Mouse (Mus musculus): ENCODE results near the gene Fam234a. TPM values are rescaled to one million over a fixed set of nuclear protein-coding genes. Genes with fewer than 3 reads are reported as not detected.
"Not testable (repeated sequence)": the region's sequence is repeated elsewhere in the genome, so short reads cannot be mapped to it uniquely, and the experiment has no call there.

Fam234a gene
- polyA plus RNA-seq, 1 experiment from 2014 or later, result 51.1 TPM

DNA sequence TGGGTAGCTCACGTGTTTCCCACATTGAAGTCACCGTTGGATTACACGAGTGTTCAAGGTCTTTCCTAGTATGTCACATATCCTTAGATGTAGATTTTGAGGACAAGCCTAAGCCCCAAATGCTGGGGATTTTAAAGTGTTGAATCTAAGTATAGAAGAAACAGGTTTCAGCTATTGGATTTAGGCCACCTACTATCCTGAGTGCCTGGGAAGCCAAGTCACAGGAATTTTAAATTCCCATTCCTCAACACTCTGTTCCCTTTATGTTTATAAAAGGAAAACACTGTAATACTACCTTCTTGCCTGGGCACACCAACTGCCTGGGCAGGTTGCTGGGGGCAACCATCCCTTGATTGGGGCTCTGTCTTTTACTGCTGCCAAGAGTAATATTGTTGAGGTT lies 62.9 kb downstream of the Fam234a start:
- H3K27ac ChIP-seq (ENCODE audit: low read length), result no peak overlapping the region
- no peak overlapping the region for H3K4me2 ChIP-seq (replicated peaks; ENCODE audit: low read depth, low read length)
- no peaks in the 10 kb centered on the region for H3K4me1 ChIP-seq (ENCODE audit: control insufficient read depth, insufficient read depth, low read length)
- peaks cover 30% of the 10 kb centered on the region for H3K36me3 ChIP-seq (ENCODE audit: control insufficient read depth, insufficient read depth, low read length)
- H3K4me3 ChIP-seq (ENCODE audit: low read depth, low read length), result no peak overlapping the region
- H3K27me3 ChIP-seq (ENCODE audit: control insufficient read depth, insufficient read depth, low read length), result no peaks in the 10 kb centered on the region
- H3K9me3 ChIP-seq (ENCODE audit: control insufficient read depth, low read depth, low read length), result no peaks in the 10 kb centered on the region
- no peak for ATAC-seq (ENCODE audit: insufficient number of reproducible peaks, insufficient read depth, low FRiP score, low read depth)
- WGBS, result 96% methylated on average over 3 of the region's 3 CpGs
- H3K9ac ChIP-seq (replicated peaks; ENCODE audit: low read depth, low read length), result no peak overlapping the region

DNA sequence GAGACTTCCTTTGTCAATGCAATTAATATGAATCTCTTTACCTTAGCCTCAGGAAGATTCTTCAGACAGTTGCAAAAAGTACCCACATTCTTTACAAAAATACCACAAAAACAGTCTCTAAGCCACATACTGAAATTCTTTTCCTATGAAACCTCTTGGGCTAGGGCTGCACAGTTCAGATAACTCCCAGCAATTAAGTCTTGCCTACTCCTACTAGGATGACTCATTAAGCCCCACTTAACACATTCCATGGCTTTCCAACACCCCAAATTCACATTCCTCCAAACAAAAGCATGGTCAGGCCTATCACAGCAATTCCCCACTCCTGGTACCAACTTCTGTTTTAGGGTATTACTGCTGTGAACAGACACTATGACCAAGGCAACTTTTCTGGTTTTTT lies 65.4 kb downstream of the Fam234a start:
- Histone ChIP-seq H3K27me3 (ENCODE audit: control insufficient read depth, insufficient read depth, low read length) (no peaks in the 10 kb centered on the region), H3K36me3 (ENCODE audit: control insufficient read depth, insufficient read depth, low read length) (peaks cover 16% of the 10 kb centered on the region)
- ATAC-seq (ENCODE audit: insufficient number of reproducible peaks, insufficient read depth, low FRiP score, low read depth), result no peak

GRCm38 (mm10) chr17:26175248-26175647 lies 68.8 kb downstream of the Fam234a start:
- ATAC-seq (ENCODE audit: insufficient number of reproducible peaks, insufficient read depth, low FRiP score, low read depth); H3K27me3 ChIP-seq (ENCODE audit: control insufficient read depth, insufficient read depth, low read length); H3K27ac ChIP-seq (ENCODE audit: low read length); H3K4me1 ChIP-seq (ENCODE audit: control insufficient read depth, insufficient read depth, low read length); H3K4me3 ChIP-seq (ENCODE audit: low read depth, low read length); H3K9ac ChIP-seq (replicated peaks; ENCODE audit: low read depth, low read length); H3K36me3 ChIP-seq (ENCODE audit: control insufficient read depth, insufficient read depth, low read length); H3K9me3 ChIP-seq (ENCODE audit: control insufficient read depth, low read depth, low read length); H3K4me2 ChIP-seq (replicated peaks; ENCODE audit: low read depth, low read length): not testable (repeated sequence)
- WGBS, result 81% methylated on average over 2 of the region's 2 CpGs

More for the DNA sequence above, 65.4 kb downstream of the Fam234a start:
- H3K9ac ChIP-seq (replicated peaks; ENCODE audit: low read depth, low read length), result no peak overlapping the region
- no peaks in the 10 kb centered on the region for H3K9me3 ChIP-seq (ENCODE audit: control insufficient read depth, low read depth, low read length)
- no peaks in the 10 kb centered on the region for H3K4me1 ChIP-seq (ENCODE audit: control insufficient read depth, insufficient read depth, low read length)
- H3K4me2 ChIP-seq (replicated peaks; ENCODE audit: low read depth, low read length), result no peak overlapping the region
- no peak overlapping the region for H3K4me3 ChIP-seq (ENCODE audit: low read depth, low read length)
- H3K27ac ChIP-seq (ENCODE audit: low read length), result no peak overlapping the region

- WGBS, result 78% methylated on average over 2 of the region's 2 CpGs
- ATAC-seq (ENCODE audit: insufficient number of reproducible peaks, insufficient read depth, low FRiP score, low read depth), result no peak
- peaks cover 13% of the 10 kb centered on the region for H3K36me3 ChIP-seq (ENCODE audit: control insufficient read depth, insufficient read depth, low read length)
- H3K27me3 ChIP-seq (ENCODE audit: control insufficient read depth, insufficient read depth, low read length), result no peaks in the 10 kb centered on the region
- no peak overlapping the region for H3K9ac ChIP-seq (replicated peaks; ENCODE audit: low read depth, low read length)
- H3K4me2 ChIP-seq (replicated peaks; ENCODE audit: low read depth, low read length), result no peak overlapping the region
- H3K4me1 ChIP-seq (ENCODE audit: control insufficient read depth, insufficient read depth, low read length), result no peaks in the 10 kb centered on the region
- H3K27ac ChIP-seq (ENCODE audit: low read length), result no peak overlapping the region
- no peak overlapping the region for H3K4me3 ChIP-seq (ENCODE audit: low read depth, low read length)
- no peaks in the 10 kb centered on the region for H3K9me3 ChIP-seq (ENCODE audit: control insufficient read depth, low read depth, low read length)
These were observed 76.0 kb downstream of the Fam234a start for GRCm38 (mm10) chr17:26168039-26168438.

GRCm38 (mm10) chr17:26162736-26163135 lies 81.3 kb downstream of the Fam234a start:
- H3K4me2 ChIP-seq (replicated peaks; ENCODE audit: low read depth, low read length), result no peak overlapping the region
- WGBS, result 89% methylated on average over 1 of the region's 1 CpGs

More at GRCm38 (mm10) chr17:26162736-26163135, 81.3 kb downstream of the Fam234a start:
- no peak overlapping the region for H3K27ac ChIP-seq (ENCODE audit: low read length)
- H3K4me3 ChIP-seq (ENCODE audit: low read depth, low read length), result no peak overlapping the region
- H3K36me3 ChIP-seq (ENCODE audit: control insufficient read depth, insufficient read depth, low read length), result peaks cover 6% of the 10 kb centered on the region
- H3K4me1 ChIP-seq (ENCODE audit: control insufficient read depth, insufficient read depth, low read length), result no peaks in the 10 kb centered on the region
- no peaks in the 10 kb centered on the region for H3K9me3 ChIP-seq (ENCODE audit: control insufficient read depth, low read depth, low read length)
- ATAC-seq (ENCODE audit: insufficient number of reproducible peaks, insufficient read depth, low FRiP score, low read depth), result no peak
- no peak overlapping the region for H3K9ac ChIP-seq (replicated peaks; ENCODE audit: low read depth, low read length)
- H3K27me3 ChIP-seq (ENCODE audit: control insufficient read depth, insufficient read depth, low read length), result no peaks in the 10 kb centered on the region

Other genes with a start within 250 kb of the Fam234a start
- 11.4 and 12.8 TPM in 2 replicates for gene Rab11fip3, start 174.7 kb downstream of the Fam234a start, polyA plus RNA-seq (2014; fragmentation: Nextera tagmentation; extraction: Ambion mirVana)
- 34.9 and 40.4 TPM in 2 replicates for gene Decr2, start 153.9 kb downstream of the Fam234a start, polyA plus RNA-seq (2014; fragmentation: Nextera tagmentation; extraction: Ambion mirVana)
- gene Nme4, start 148.6 kb downstream of the Fam234a start, polyA plus RNA-seq (2014; fragmentation: Nextera tagmentation; extraction: Ambion mirVana), result 90.7 and 96.5 TPM in 2 replicates
- 2.9 and 3.9 TPM in 2 replicates for gene Tmem8, start 130.9 kb downstream of the Fam234a start, polyA plus RNA-seq (2014; fragmentation: Nextera tagmentation; extraction: Ambion mirVana)
- gene Mrpl28, start 120.7 kb downstream of the Fam234a start, polyA plus RNA-seq (2014; fragmentation: Nextera tagmentation; extraction: Ambion mirVana), result 214 and 221 TPM in 2 replicates
- 10.5 and 12.9 TPM in 2 replicates for gene Axin1, start 105.6 kb downstream of the Fam234a start, polyA plus RNA-seq (2014; fragmentation: Nextera tagmentation; extraction: Ambion mirVana)
- gene Pdia2, start 45.2 kb downstream of the Fam234a start, polyA plus RNA-seq (2014; fragmentation: Nextera tagmentation; extraction: Ambion mirVana), result 2.3 and 6.5 TPM in 2 replicates
- gene Rgs11, start 41.3 kb downstream of the Fam234a start, polyA plus RNA-seq (2014; fragmentation: Nextera tagmentation; extraction: Ambion mirVana), result 18.3 and 19.3 TPM in 2 replicates
- 12.9 and 13.6 TPM in 2 replicates for gene Arhgdig, start 36.5 kb downstream of the Fam234a start, polyA plus RNA-seq (2014; fragmentation: Nextera tagmentation; extraction: Ambion mirVana)
- 106 and 108 TPM in 2 replicates for gene Luc7l, start 8.7 kb upstream of the Fam234a start, polyA plus RNA-seq (2014; fragmentation: Nextera tagmentation; extraction: Ambion mirVana)
- gene Neurl1b, start 170.6 kb upstream of the Fam234a start, polyA plus RNA-seq (2014; fragmentation: Nextera tagmentation; extraction: Ambion mirVana), result 5.0 and 6.0 TPM in 2 replicates